Mouse (Mus musculus) adrenal gland, adult 8-10 months (tissue): ENCODE results near the gene Emc1. TPM values are rescaled to one million over a fixed set of nuclear protein-coding genes. Genes with fewer than 3 reads are reported as not detected.
A peak's percentile ranks its signal among the peaks of the same experiment; 100 is the strongest.
"Not testable (repeated sequence)": the region's sequence is repeated elsewhere in the genome, so short reads cannot be mapped to it uniquely, and the experiment has no call there.

Experiments used
- DNase-seq: peaks from one replicate; pipeline ENCODE4 v3.0.0; 2022
- total RNA-seq, 4 experiments: library from RNA; stranded (reverse); gene quantifications; 2 replicates each; pipeline ENCODE4 v1.2.4; 2022

The Emc1 gene
- total RNA-seq, 4 experiments from 2014 or later = 68.1 to 102 (median 84.3) TPM

- no peak for DNase-seq
These were observed 8.6 kb downstream of the Emc1 start for GRCm38 (mm10) chr4:139360761-139361548.

GRCm38 (mm10) chr4:139367336-139367735 is 14.9 kb downstream of the Emc1 start:
- DNase-seq = no peak

- DNase-seq = no peak
These were observed 15.7 kb downstream of the Emc1 start for GRCm38 (mm10) chr4:139368038-139368437.

GRCm38 (mm10) chr4:139373130-139373529 is 20.7 kb downstream of the Emc1 start:
- DNase-seq = no peak

GRCm38 (mm10) chr4:139373531-139373930 is 21.1 kb downstream of the Emc1 start:
- DNase-seq = no peak

- DNase-seq = no peak
These were observed 27.3 kb downstream of the Emc1 start for GRCm38 (mm10) chr4:139379719-139380118.

GRCm38 (mm10) chr4:139380207-139380748 is 27.9 kb downstream of the Emc1 start:
- DNase-seq = peak; percentile 100

GRCm38 (mm10) chr4:139380775-139381451 is 28.5 kb downstream of the Emc1 start:
- DNase-seq = peak; percentile 24

GRCm38 (mm10) chr4:139381452-139381845 is 29.1 kb downstream of the Emc1 start:
- DNase-seq = no peak

GRCm38 (mm10) chr4:139382231-139382630 is 29.8 kb downstream of the Emc1 start:
- DNase-seq = no peak

- not testable (repeated sequence) for DNase-seq
These were observed 33.5 kb downstream of the Emc1 start for GRCm38 (mm10) chr4:139385841-139386240.

GRCm38 (mm10) chr4:139386869-139387319 is 34.5 kb downstream of the Emc1 start:
- DNase-seq = peak; percentile 32

- no peak for DNase-seq
These were observed 37.2 kb downstream of the Emc1 start for GRCm38 (mm10) chr4:139389557-139389956.

- no peak for DNase-seq
These were observed 43.0 kb downstream of the Emc1 start for GRCm38 (mm10) chr4:139395431-139395830.

- DNase-seq = no peak
These were observed 48.1 kb downstream of the Emc1 start for GRCm38 (mm10) chr4:139400487-139400886.

- DNase-seq = no peak
These were observed 50.8 kb downstream of the Emc1 start for GRCm38 (mm10) chr4:139403214-139403613.

GRCm38 (mm10) chr4:139411351-139411750 is 59.0 kb downstream of the Emc1 start:
- DNase-seq = peak; percentile 86

GRCm38 (mm10) chr4:139417868-139418267 is 65.5 kb downstream of the Emc1 start:
- DNase-seq = no peak

- no peak for DNase-seq
These were observed 69.2 kb downstream of the Emc1 start for GRCm38 (mm10) chr4:139421621-139422020.

- no peak for DNase-seq
These were observed 70.0 kb downstream of the Emc1 start for GRCm38 (mm10) chr4:139422409-139422808.

GRCm38 (mm10) chr4:139423270-139423669 is 70.9 kb downstream of the Emc1 start:
- DNase-seq = no peak
